Mouse (Mus musculus) embryonic facial prominence, embryonic 11.5 days (tissue): ENCODE measurements around the gene Zfp280b. TPM values are rescaled to one million over a fixed set of nuclear protein-coding genes. Genes with fewer than 3 reads are reported as not detected.
"Not testable (repeated sequence)": the region's sequence is repeated elsewhere in the genome, so short reads cannot be mapped to it uniquely, and the experiment has no call there.

Source experiments
- ATAC-seq: fragments of 200-750 bp; cut with Nextera tagmentation; replicated peaks from 2 replicates; pipeline ENCODE4 v1.8.0; 2017; ENCODE audit warnings: low read depth; ENCODE audit not compliant: insufficient number of reproducible peaks, low FRiP score, low TSS enrichment
- DNase-seq: peaks from one replicate; pipeline ENCODE4 v3.0.0-alpha.2; 2015; ENCODE audit warnings: low spot score
- H3K27ac ChIP-seq: fragments of 300-500 bp; sonication (generic); replicated peaks from 2 replicates; pipeline ENCODE4 v1.5.1; 2014; ENCODE audit warnings: mild to moderate bottlenecking, low read depth, low read length, control low read depth
- H3K27me3 ChIP-seq: fragments of 300-500 bp; sonication (generic); 2 replicates; pipeline ENCODE4 v1.6.1; 2014; ENCODE audit warnings: mild to moderate bottlenecking, low read length, moderate library complexity, mixed read lengths; ENCODE audit not compliant: control insufficient read depth, insufficient read depth
- H3K36me3 ChIP-seq: fragments of 300-500 bp; sonication (generic); replicated peaks from 2 replicates; pipeline ENCODE4 v1.6.1; 2014; ENCODE audit warnings: low read depth, mild to moderate bottlenecking, low read length, moderate library complexity, mixed read lengths; ENCODE audit not compliant: control insufficient read depth, insufficient read depth
- H3K4me1 ChIP-seq: fragments of 300-500 bp; sonication (generic); 2 replicates; pipeline ENCODE4 v1.6.1; 2014; ENCODE audit warnings: low read length, mixed read lengths; ENCODE audit not compliant: control insufficient read depth, insufficient read depth
- H3K4me2 ChIP-seq: fragments of 300-500 bp; sonication (generic); 2 replicates; pipeline ENCODE4 v1.6.1; 2014; ENCODE audit warnings: low read depth, mild to moderate bottlenecking, control low read depth, low read length, moderate library complexity
- H3K4me3 ChIP-seq: fragments of 300-500 bp; sonication (generic); 2 replicates; pipeline ENCODE4 v1.5.1; 2014; ENCODE audit warnings: low read depth, low read length, control low read depth
- H3K9ac ChIP-seq: fragments of 300-500 bp; sonication (generic); replicated peaks from 2 replicates; pipeline ENCODE4 v1.6.1; 2014; ENCODE audit warnings: mild to moderate bottlenecking, control low read depth, low read length
- H3K9me3 ChIP-seq: fragments of 300-500 bp; sonication (generic); replicated peaks from 2 replicates; pipeline ENCODE4 v1.6.1; 2016; ENCODE audit warnings: mild to moderate bottlenecking, low read length, inconsistent platforms, mixed read lengths; ENCODE audit not compliant: control insufficient read depth
- WGBS: fragments of 180-500 bp; shearing (Covaris S2); extraction: QIAGEN DNeasy Blood & Tissue Kit; methylation state at CpG from one replicate; pipeline ENCODE4 v1.1.7; 2014; 5-methylcytosine and 5-hydroxymethylcytosine counted together
- polyA plus RNA-seq: library from polyadenylated mRNA; unstranded; fragments of >200 nt; fragmentation: Nextera tagmentation; extraction: Ambion mirVana; gene quantifications from 2 replicates; pipeline ENCODE4 v1.2.1, GENCODE M21; 2014

Zfp280b gene
- 37.2 and 37.9 TPM in 2 replicates for polyA plus RNA-seq

DNA sequence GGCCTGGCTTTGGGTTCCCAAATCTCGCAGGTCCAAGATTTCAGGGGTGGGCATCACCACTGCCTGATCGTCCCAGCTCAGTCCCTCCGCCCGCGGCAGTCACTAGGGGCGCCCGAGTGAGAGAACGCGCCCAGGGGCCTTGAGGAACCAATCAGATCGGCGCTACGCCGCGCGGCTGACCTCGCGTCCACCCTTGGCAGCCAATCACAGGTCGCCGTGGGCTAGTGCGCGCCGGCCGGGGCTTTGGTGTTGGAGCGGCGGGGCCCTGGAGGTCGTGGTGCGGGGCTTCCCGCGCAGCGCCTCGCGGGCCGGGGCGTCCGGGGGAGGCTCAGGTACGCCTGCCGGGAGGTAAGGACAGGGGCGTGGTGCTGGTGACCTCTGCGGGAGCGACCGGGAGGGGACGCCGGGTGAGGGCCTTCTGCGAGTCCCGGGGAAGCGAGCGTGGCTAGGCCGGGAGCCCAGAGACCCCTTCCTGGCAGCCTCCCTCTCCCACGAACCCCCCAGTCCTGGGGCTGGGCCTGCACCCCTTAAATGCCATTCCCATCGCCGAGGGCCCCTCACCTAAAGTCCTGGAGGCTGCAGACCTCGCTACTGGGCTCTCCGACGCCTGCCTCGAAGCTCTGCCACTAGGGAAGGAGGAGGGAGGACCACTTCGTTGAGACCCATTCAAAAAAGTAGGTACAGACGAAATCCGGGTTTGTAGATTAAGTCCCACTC is at the start of gene Zfp280b:
Gene Zfp280b, plus strand, starts transcription at position 249 of the 717 bp plus-strand sequence.
- peak; percentile 98 for DNase-seq
- under 1% methylated on average over 56 of the region's 58 CpGs for WGBS
- Histone ChIP-seq H3K27ac (peak within 1 kb of the TSS; percentile 59; the same call in 1 of the 2 replicates), H3K36me3 (no peaks in the 10 kb centered on the region), H3K4me1 (no peaks in the 10 kb centered on the region), H3K27me3 (no peaks in the 10 kb centered on the region), H3K4me3 (peak within 1 kb of the TSS; percentile 92), H3K4me2 (peak within 1 kb of the TSS; percentile 79), H3K9ac (peak within 1 kb of the TSS; percentile 96), H3K9me3 (no peaks in the 10 kb centered on the region)
- ATAC-seq = peak; percentile 98

- Histone ChIP-seq H3K9ac (no peak overlapping the region), H3K36me3 (no peaks in the 10 kb centered on the region), H3K27me3 (no peaks in the 10 kb centered on the region), H3K4me2 (no peak overlapping the region), H3K4me1 (no peaks in the 10 kb centered on the region), H3K27ac (no peak overlapping the region), H3K4me3 (no peak overlapping the region), H3K9me3 (no peaks in the 10 kb centered on the region)
- no peak for DNase-seq
- no peak for ATAC-seq
- 71% methylated on average over 4 of the region's 4 CpGs for WGBS
Measured at GRCm38 (mm10) chr10:75990430-75991042, 41.9 kb upstream of the Zfp280b start.

DNA sequence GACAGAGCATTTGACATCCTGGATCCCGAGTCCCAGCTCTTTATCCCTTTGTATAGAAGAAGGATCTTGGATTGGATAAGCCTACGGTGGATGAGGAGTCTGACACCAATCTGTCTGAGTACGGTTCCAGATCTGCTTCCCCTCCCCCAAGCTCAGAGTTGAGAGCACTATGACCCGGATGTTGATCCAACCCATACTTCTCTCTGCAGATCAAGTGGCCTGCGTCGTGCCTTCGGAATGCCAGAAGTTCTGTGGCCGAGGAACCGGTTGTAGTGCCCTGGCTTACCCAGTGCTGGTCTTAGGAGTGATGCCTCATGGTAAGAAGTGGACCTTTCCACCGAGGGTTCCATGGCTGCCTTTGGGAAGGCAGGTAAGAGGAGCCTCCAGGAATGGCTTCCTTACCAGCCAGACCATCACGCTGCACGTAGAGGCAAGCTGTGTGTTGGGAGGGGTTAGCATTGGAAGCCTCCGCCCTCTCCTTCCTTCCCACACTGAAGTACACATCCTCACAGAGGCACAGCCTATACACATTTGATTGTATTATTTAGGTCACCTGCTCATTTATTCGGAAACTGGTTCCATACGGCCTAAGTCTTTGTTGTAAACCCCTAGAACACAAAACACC is 38.7 kb upstream of the Zfp280b start:
- Histone ChIP-seq H3K4me1 (no peaks in the 10 kb centered on the region), H3K27me3 (no peaks in the 10 kb centered on the region), H3K9me3 (no peaks in the 10 kb centered on the region), H3K9ac (no peak overlapping the region), H3K4me2 (no peak overlapping the region), H3K36me3 (no peaks in the 10 kb centered on the region), H3K27ac (no peak overlapping the region), H3K4me3 (no peak overlapping the region)
- no peak for DNase-seq
- ATAC-seq = no peak
- WGBS = 89% methylated on average over 15 of the region's 15 CpGs

DNA sequence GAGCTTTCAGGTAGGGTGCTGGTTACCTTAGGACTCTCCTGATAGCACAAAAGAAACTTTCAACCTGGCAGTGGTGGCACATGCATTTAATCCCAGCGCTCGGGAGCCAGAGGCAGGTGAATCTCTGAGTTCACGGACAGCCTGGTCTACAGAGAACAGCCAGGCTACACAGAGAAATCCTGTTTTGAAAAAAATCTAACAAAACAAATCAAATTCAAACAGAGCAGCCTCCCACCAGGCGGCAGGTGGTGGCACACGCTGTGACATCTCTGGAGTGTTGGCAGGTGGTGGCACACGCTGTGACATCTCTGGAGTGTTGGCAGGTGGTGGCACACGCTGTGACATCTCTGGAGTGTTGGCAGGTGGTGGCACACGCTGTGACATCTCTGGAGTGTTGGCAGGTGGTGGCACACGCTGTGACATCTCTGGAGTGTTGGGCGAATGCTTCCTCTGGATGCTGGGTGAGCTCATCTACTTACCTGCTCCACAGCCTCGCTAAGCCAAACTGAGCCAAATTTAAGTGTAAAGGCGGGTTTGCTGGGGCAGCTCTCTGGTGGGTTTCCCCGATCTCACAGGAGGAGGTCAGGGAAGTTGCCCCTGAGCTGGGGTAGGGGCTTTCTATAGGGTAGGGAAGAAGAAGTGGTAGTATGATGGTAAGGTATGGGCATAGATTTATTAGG is 37.8 kb upstream of the Zfp280b start:
- not testable (repeated sequence) for H3K36me3 ChIP-seq, ATAC-seq, H3K4me3 ChIP-seq, H3K27me3 ChIP-seq, H3K27ac ChIP-seq, H3K4me2 ChIP-seq, DNase-seq, H3K9ac ChIP-seq, H3K4me1 ChIP-seq, H3K9me3 ChIP-seq
- WGBS = 84% methylated on average over 12 of the region's 13 CpGs

GRCm38 (mm10) chr10:75995463-75995862 is 37.0 kb upstream of the Zfp280b start:
- no peaks in the 10 kb centered on the region for H3K27me3 ChIP-seq
- no peak for ATAC-seq
- 90% methylated on average over 11 of the region's 11 CpGs for WGBS
- no peaks in the 10 kb centered on the region for H3K4me1 ChIP-seq
- no peak for DNase-seq
- no peak overlapping the region for H3K4me2 ChIP-seq
- no peak overlapping the region for H3K9ac ChIP-seq
- H3K9me3 ChIP-seq = no peaks in the 10 kb centered on the region
- no peak overlapping the region for H3K27ac ChIP-seq
- H3K36me3 ChIP-seq = no peaks in the 10 kb centered on the region
- H3K4me3 ChIP-seq = no peak overlapping the region

- Histone ChIP-seq H3K27me3 (no peaks in the 10 kb centered on the region), H3K27ac (no peak overlapping the region), H3K9ac (no peak overlapping the region), H3K4me3 (no peak overlapping the region), H3K4me1 (no peaks in the 10 kb centered on the region), H3K9me3 (no peaks in the 10 kb centered on the region), H3K36me3 (no peaks in the 10 kb centered on the region), H3K4me2 (no peak overlapping the region)
- no peak for ATAC-seq
- no peak for DNase-seq
- WGBS = 47% methylated on average over 3 of the region's 3 CpGs
Measured at GRCm38 (mm10) chr10:75996315-75996714, 36.1 kb upstream of the Zfp280b start.

DNA sequence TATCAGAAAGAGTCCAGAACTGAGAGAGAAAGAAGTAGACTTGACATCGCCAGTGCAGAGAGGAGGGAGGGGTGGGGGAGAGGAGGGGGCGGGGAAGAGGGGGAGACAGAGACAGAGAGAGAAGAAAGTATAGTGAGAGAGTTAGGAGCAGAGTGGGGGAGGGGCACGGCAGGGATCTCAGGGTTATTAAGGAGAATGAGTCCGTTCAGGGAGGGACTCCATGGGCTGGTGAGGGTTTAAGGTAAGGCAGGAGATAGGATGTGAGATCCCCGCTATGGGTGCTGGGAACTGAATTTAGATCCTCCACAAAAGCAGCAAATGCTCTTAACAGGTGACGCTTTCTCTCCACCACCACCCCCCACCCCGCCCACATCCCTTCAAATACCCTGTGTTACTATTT is 31.3 kb upstream of the Zfp280b start:
- Histone ChIP-seq H3K36me3 (no peaks in the 10 kb centered on the region), H3K9me3 (no peaks in the 10 kb centered on the region), H3K27me3 (no peaks in the 10 kb centered on the region), H3K4me1 (no peaks in the 10 kb centered on the region; the same call in 1 of the 2 replicates), H3K27ac (no peak overlapping the region), H3K9ac (no peak overlapping the region), H3K4me2 (no peak overlapping the region), H3K4me3 (no peak overlapping the region)
- WGBS = 24% methylated on average over 6 of the region's 7 CpGs
- no peak for DNase-seq
- no peak for ATAC-seq
